Mouse (Mus musculus): ENCODE data around the gene Bmpr1a.
A peak's percentile ranks its signal among the peaks of the same experiment; 100 is the strongest.

Bmpr1a gene

DNA sequence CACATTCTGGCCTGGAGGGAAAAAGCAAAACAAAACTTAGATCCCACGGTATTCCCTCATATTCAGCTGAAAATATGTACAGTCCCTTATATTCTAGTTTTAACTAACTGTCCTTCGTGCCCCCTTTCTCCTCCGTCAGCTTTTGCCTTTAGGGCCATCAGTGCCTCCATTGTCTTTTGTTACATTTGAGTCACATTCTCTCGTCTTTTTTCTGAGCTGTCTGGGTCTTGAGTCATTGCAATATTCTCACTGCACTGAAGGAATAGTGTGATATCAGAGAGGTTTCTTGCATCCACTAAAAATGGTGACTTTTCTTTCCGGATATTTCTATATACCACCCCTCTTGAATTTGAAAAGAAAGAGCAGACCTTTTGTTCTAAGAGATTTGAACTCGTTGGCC is 618 bp upstream of the Bmpr1a start:
- Histone ChIP-seq H3K36me3 (ENCODE audit: insufficient read depth, low read length) (no peaks in the 10 kb centered on the region), H3K9me3 (ENCODE audit: low read length) (no peaks in the 10 kb centered on the region), H3K4me1 (replicated peaks; ENCODE audit: low read depth, low read length) (peaks cover 40% of the 10 kb centered on the region), H3K4me3 (replicated peaks; ENCODE audit: low read length) (peak overlapping the region; percentile 90; the same call in 1 of the 2 replicates), H3K27me3 (ENCODE audit: insufficient read depth, low read length) (peaks cover 7% of the 10 kb centered on the region)
- TF ChIP-seq NANOG (IDR thresholded peaks at IDR 0.05; ENCODE audit: borderline replicate concordance, low read length), result no peak
- TF ChIP-seq CTCF (conservative IDR thresholded peaks at IDR 0.05; ENCODE audit: low read length), result no peak
- no peak for TF ChIP-seq POU5F1 (IDR thresholded peaks at IDR 0.05; ENCODE audit: borderline replicate concordance, low read length)

DNA sequence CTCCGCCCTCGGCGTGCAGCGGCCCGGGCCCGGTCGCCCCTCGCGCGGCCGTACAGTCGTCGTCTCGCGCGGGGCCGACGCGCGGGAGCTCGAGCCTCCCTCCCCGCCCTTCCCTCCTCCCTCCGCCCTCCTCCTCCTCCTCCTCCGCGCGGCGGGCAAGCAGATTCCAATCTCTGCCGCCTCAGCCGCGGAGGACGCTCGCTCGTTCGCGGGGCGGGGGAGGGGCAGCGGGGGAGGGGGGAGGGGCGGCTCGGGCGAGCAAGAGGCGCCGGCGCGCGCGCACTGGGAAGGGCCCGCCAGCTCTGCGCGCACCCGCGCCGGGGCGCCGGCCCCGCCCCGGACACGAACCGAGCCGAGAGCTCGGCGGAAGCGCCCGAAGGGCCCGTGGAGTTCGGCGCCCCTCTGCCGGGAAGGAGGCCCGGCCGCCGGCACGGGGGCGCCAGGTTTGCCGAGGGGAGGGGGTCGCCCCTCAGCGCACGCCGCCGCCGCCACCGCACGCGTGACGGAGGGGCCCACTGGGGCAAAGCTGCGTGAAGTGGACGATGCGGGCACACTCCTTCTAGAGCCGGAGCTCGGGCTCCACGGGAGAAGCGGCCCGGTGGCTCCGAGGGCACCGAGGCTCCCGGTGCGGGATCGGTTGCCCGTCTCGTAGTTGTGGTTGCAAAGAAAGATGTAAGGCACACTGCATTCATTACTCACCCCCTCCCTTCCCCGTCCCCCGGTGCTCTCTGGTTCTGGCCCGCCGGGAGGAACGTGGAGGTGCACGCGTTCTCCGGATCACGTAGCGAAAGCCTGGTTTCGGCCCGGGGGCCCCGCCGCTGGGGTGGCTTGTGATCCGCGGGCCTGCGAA is 441 bp downstream of the Bmpr1a start:
- H3K4me3 ChIP-seq (replicated peaks; ENCODE audit: low read length), result peak overlapping the region; percentile 90
- H3K27me3 ChIP-seq (ENCODE audit: insufficient read depth, low read length), result peaks cover 7% of the 10 kb centered on the region
- H3K36me3 ChIP-seq (ENCODE audit: insufficient read depth, low read length), result no peaks in the 10 kb centered on the region
- TF ChIP-seq CTCF (conservative IDR thresholded peaks at IDR 0.05; ENCODE audit: low read length) (no peak), NANOG (IDR thresholded peaks at IDR 0.05; ENCODE audit: borderline replicate concordance, low read length) (no peak), POU5F1 (IDR thresholded peaks at IDR 0.05; ENCODE audit: borderline replicate concordance, low read length) (no peak)
- H3K9me3 ChIP-seq (ENCODE audit: low read length), result no peaks in the 10 kb centered on the region
- peaks cover 36% of the 10 kb centered on the region for H3K4me1 ChIP-seq (replicated peaks; ENCODE audit: low read depth, low read length)

DNA sequence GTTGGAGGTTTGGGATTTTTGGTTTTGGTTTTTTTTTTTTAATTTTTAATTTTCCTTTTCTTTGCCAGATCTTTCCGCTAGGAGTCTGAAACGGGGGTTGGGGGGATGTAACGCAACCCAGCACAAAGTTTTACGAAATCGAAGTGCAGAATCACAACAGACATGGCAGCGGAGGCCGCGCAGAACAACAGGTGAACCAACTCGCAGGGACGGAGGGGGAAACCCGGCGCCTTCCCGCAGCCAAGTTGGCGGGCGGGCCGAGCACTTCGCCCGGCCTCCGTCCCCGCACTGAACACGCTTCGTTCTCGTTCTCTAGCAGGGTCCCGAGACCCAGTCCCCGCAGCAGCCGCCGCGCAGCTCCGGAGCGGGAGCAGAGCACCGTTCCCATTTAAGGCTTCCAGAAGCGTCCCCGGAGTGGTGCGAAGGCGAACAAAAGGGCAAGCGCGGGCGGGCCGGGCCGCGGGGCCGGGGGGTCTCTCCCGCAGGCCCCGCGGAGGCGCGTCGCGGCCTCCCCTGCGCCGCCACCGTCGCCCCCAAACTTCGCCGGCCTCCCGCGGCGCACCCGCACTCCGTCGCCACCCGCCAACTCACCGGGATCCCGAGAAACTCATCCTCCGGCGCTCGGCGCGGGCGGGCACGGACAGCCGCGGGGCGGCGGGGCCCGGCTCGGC is 1.2 kb downstream of the Bmpr1a start:
- Histone ChIP-seq H3K9me3 (ENCODE audit: low read length) (no peaks in the 10 kb centered on the region), H3K4me3 (replicated peaks; ENCODE audit: low read length) (peak overlapping the region; percentile 90), H3K4me1 (replicated peaks; ENCODE audit: low read depth, low read length) (peaks cover 36% of the 10 kb centered on the region), H3K27me3 (ENCODE audit: insufficient read depth, low read length) (peaks cover 7% of the 10 kb centered on the region), H3K36me3 (ENCODE audit: insufficient read depth, low read length) (no peaks in the 10 kb centered on the region)
- no peak for TF ChIP-seq NANOG (IDR thresholded peaks at IDR 0.05; ENCODE audit: borderline replicate concordance, low read length)
- no peak for TF ChIP-seq POU5F1 (IDR thresholded peaks at IDR 0.05; ENCODE audit: borderline replicate concordance, low read length)
- TF ChIP-seq CTCF (conservative IDR thresholded peaks at IDR 0.05; ENCODE audit: low read length), result no peak

DNA sequence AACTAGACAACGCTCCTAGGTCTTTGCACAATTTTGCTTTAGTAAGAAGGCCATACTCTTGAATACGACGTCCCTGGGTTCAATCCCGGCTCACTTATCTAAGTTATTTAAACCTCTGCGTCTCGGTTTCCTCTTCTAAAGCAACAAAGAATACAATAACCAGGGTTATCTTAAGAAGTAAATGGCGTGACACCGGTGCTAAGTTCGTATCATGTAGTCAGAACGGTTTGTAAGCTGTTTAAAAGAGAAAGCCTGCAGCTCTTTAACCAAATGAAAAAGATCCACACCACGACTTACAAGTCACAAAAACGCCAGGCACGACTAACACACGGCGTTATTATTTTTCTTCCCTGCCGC is 1.7 kb downstream of the Bmpr1a start:
- H3K4me3 ChIP-seq (replicated peaks; ENCODE audit: low read length), result peak overlapping the region; percentile 90
- H3K27me3 ChIP-seq (ENCODE audit: insufficient read depth, low read length), result peaks cover 7% of the 10 kb centered on the region
- no peaks in the 10 kb centered on the region for H3K36me3 ChIP-seq (ENCODE audit: insufficient read depth, low read length)
- peaks cover 34% of the 10 kb centered on the region for H3K4me1 ChIP-seq (replicated peaks; ENCODE audit: low read depth, low read length)
- H3K9me3 ChIP-seq (ENCODE audit: low read length), result no peaks in the 10 kb centered on the region
- TF ChIP-seq POU5F1 (IDR thresholded peaks at IDR 0.05; ENCODE audit: borderline replicate concordance, low read length) (no peak), CTCF (conservative IDR thresholded peaks at IDR 0.05; ENCODE audit: low read length) (no peak), NANOG (IDR thresholded peaks at IDR 0.05; ENCODE audit: borderline replicate concordance, low read length) (no peak)

DNA sequence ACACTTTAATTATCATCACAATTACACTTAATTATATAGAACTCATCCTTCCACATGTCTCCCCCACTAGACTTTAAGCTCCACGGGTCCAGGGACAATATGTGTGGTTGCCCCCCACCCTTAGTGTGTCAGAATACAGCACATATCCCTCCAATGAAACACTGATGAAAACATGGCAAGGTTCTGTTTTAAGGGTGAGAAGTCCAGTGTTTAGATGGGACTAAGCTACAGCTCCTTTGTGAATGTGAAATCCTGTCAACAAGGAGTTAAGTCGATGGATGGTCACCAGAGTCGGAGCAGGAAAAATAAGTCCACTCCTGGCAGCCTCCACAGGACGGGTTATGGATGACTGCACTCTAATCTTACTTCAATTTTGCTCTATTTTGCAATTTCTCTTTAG is 2.8 kb downstream of the Bmpr1a start:
- Histone ChIP-seq H3K4me3 (replicated peaks; ENCODE audit: low read length) (no peak overlapping the region), H3K9me3 (ENCODE audit: low read length) (no peaks in the 10 kb centered on the region), H3K27me3 (ENCODE audit: insufficient read depth, low read length) (peaks cover 7% of the 10 kb centered on the region), H3K4me1 (replicated peaks; ENCODE audit: low read depth, low read length) (peaks cover 27% of the 10 kb centered on the region), H3K36me3 (ENCODE audit: insufficient read depth, low read length) (no peaks in the 10 kb centered on the region)
- TF ChIP-seq POU5F1 (IDR thresholded peaks at IDR 0.05; ENCODE audit: borderline replicate concordance, low read length) (no peak), NANOG (IDR thresholded peaks at IDR 0.05; ENCODE audit: borderline replicate concordance, low read length) (no peak), CTCF (conservative IDR thresholded peaks at IDR 0.05; ENCODE audit: low read length) (no peak)

DNA sequence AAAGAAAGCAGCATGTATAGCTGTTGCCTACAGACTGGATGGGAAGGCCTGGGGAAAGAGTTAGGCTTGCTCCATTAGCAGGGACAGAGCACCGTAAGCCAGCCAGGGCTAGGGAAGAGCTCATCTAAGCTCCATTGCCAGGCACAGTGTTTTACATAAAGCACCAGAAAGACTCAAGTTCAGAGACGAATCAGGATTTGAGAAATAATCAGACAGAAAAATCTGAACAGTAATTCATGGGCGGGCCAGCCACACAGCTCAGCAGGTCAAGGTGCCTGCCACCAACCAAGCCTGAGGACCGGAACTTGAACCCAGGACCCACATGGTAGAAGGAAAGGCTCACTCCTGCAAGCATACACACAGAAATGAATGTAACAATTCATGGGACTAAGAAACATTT is 3.5 kb downstream of the Bmpr1a start:
- H3K27me3 ChIP-seq (ENCODE audit: insufficient read depth, low read length), result peaks cover 7% of the 10 kb centered on the region
- H3K4me1 ChIP-seq (replicated peaks; ENCODE audit: low read depth, low read length), result peaks cover 28% of the 10 kb centered on the region
- no peaks in the 10 kb centered on the region for H3K36me3 ChIP-seq (ENCODE audit: insufficient read depth, low read length)
- TF ChIP-seq NANOG (IDR thresholded peaks at IDR 0.05; ENCODE audit: borderline replicate concordance, low read length) (no peak), POU5F1 (IDR thresholded peaks at IDR 0.05; ENCODE audit: borderline replicate concordance, low read length) (no peak), CTCF (conservative IDR thresholded peaks at IDR 0.05; ENCODE audit: low read length) (no peak)
- H3K9me3 ChIP-seq (ENCODE audit: low read length), result no peaks in the 10 kb centered on the region
- no peak overlapping the region for H3K4me3 ChIP-seq (replicated peaks; ENCODE audit: low read length)

DNA sequence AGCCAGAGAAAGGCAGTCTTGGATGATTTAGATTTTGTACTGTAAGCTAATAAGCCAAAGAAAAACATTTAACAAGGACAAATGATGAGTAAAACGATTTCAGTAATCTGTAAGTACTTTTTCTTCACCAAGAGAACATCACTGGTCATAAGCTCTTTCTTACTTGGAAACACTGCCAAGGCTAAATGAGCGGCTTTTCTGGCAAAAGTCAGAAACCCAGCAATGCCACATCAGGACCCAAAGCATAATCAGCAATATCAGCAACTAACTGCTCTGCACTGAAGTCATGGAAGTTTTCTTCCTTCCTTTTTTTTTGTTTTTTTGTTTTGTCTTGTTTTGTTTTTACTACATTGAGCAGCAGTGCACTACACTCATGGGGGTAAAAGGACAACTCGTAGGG is 5.8 kb downstream of the Bmpr1a start:
- Histone ChIP-seq H3K36me3 (ENCODE audit: insufficient read depth, low read length) (no peaks in the 10 kb centered on the region), H3K4me3 (replicated peaks; ENCODE audit: low read length) (no peak overlapping the region), H3K27me3 (ENCODE audit: insufficient read depth, low read length) (no peaks in the 10 kb centered on the region), H3K9me3 (ENCODE audit: low read length) (no peaks in the 10 kb centered on the region), H3K4me1 (replicated peaks; ENCODE audit: low read depth, low read length) (peaks cover 22% of the 10 kb centered on the region)
- no peak for TF ChIP-seq POU5F1 (IDR thresholded peaks at IDR 0.05; ENCODE audit: borderline replicate concordance, low read length)
- no peak for TF ChIP-seq CTCF (conservative IDR thresholded peaks at IDR 0.05; ENCODE audit: low read length)
- no peak for TF ChIP-seq NANOG (IDR thresholded peaks at IDR 0.05; ENCODE audit: borderline replicate concordance, low read length)

DNA sequence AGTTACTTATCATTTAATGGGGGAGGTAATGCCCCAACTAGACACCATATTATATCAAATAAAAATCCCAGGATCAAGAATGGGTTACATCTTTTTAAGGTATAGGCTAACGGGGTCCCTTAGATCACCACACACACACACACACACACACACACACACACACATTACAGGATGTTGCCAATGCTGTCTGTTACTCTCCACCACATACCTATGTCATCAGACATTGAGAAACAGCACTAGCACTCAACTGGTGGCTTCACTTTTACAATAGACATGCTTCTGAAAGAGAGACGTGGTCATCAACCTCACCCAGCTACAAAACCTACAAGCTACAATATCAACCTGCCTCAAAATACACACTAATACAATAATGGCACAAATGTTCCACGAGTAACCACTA is 9.5 kb downstream of the Bmpr1a start:
- TF ChIP-seq CTCF (conservative IDR thresholded peaks at IDR 0.05; ENCODE audit: low read length) (no peak), NANOG (IDR thresholded peaks at IDR 0.05; ENCODE audit: borderline replicate concordance, low read length) (no peak), POU5F1 (IDR thresholded peaks at IDR 0.05; ENCODE audit: borderline replicate concordance, low read length) (no peak)
- H3K4me3 ChIP-seq (replicated peaks; ENCODE audit: low read length), result no peak overlapping the region
- 0 out of 2 replicates have a peak, but pooled peaks cover 3% of the 10 kb centered on the region for H3K36me3 ChIP-seq (ENCODE audit: insufficient read depth, low read length)
- H3K9me3 ChIP-seq (ENCODE audit: low read length), result no peaks in the 10 kb centered on the region
- peaks cover 8% of the 10 kb centered on the region; the same call in 1 of the 2 replicates for H3K4me1 ChIP-seq (replicated peaks; ENCODE audit: low read depth, low read length)
- H3K27me3 ChIP-seq (ENCODE audit: insufficient read depth, low read length), result no peaks in the 10 kb centered on the region
